Mouse (Mus musculus): ENCODE data around the gene Col12a1. TPM values are rescaled to one million over a fixed set of nuclear protein-coding genes. Genes with fewer than 3 reads are reported as not detected.

The Col12a1 gene
- polyA plus RNA-seq (2014; fragmentation: Illumina TruSeq; extraction: RNeasy Lipid Tissue Mini Kit (QIAGEN cat#74804); ENCODE audit: insufficient read depth, low read depth, low replicate concordance), result 9.2 TPM

DNA sequence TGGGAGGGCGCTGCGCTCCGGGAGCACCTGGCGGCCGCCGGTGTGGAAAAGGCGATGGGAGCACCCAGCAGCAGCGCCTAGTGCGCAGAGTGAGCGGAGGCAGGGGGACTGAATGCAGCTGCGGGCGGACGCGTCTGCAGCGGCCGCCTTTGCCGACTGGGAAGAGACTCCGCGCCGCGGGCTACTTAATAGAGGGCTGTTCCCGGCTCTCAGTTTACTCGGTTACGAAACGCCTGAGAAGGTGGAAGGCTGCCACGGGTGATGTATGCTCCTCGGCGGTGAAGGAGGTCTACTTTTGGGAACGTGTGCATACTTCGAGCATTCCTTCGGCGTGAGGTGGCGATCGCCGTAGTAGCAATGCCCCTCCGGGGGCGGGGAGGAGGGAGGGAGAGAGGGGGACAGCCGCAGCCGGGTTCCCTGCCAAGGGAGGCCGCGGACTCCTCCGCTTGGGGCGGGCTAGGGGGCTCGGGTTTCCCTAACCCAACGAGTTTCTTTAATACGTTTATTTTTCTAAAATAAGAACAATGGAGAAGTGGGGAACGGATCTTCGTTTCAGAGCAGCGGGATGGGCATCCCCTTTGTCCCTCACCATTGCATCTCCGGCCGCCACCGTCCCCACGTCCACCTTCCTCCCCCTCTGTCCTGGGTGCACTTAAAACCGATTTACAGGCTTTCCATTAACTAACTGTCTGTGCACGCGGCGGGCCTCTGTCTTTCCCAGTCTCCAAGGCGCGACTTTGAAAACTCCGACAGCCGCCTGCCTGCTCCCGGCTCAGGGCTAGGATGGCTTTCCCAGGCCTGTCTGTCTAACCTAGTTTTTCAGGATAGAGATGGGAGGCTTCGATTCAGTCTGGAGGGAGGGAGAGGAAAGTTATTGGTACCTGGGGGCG, at the start of gene Col12a1:
Gene Col12a1, minus strand, starts transcription at position 351 of the 890 bp plus-strand sequence.

DNA sequence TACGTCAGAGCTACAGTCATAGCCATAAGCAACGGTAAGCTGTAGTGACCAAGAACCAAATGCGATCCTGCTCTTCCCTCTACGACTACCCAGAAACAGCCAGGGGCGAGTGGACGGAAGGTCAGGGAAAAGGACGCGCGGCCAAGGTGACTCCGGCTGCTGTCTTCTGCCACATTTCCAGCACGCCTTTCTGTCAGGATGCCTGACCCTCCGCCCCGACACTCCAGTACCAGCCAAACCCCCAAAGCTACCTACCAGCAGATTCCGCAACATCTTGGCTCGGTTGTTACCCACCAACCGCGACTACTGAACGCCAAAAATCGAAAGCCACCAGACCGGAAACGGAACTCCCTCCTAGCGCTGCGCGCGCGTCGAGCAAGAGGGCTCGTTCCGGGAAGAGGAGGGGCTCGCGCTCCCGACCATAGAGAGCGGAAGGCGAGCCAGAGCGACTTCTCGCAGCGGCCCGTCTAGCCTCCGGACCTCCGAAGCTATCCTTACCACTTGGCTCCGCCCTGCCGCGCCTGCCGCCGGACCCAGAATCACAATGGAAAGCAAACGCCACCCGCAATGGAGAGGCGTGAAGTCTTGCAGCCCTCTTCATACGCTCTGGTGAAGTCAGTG, 40.9 kb upstream of the Col12a1 start, which contains the start of gene Cox7a2:
Gene Cox7a2, minus strand, starts transcription at position 494 of the 621 bp plus-strand sequence.

Other genes with a start within 250 kb of the Col12a1 start
- 392 TPM for gene Cox7a2, start 41.0 kb upstream of the Col12a1 start, polyA plus RNA-seq (2014; fragmentation: Illumina TruSeq; extraction: RNeasy Lipid Tissue Mini Kit (QIAGEN cat#74804); ENCODE audit: insufficient read depth, low read depth, low replicate concordance)
- 111 TPM for gene Tmem30a, start 74.7 kb upstream of the Col12a1 start, polyA plus RNA-seq (2014; fragmentation: Illumina TruSeq; extraction: RNeasy Lipid Tissue Mini Kit (QIAGEN cat#74804); ENCODE audit: insufficient read depth, low read depth, low replicate concordance)

Data from lung, adult 10 weeks (tissue).